Mouse (Mus musculus) heart, postnatal 0 days (tissue): ENCODE measurements around the gene Sgpl1. TPM values are rescaled to one million over a fixed set of nuclear protein-coding genes. Genes with fewer than 3 reads are reported as not detected.

Experiments
- ATAC-seq: fragments of 200-750 bp; cut with Nextera tagmentation; 2 replicates; pipeline ENCODE4 v1.8.0; 2017; ENCODE audit warnings: low read depth, moderate number of reproducible peaks, moderate library complexity; ENCODE audit not compliant: insufficient read depth
- DNase-seq: peaks from one replicate; pipeline ENCODE4 v3.0.0-alpha.2; 2016; ENCODE audit warnings: low spot score
- H3K27ac ChIP-seq: fragments of 300-500 bp; sonication (generic); 2 replicates; pipeline ENCODE4 v1.5.1; 2014; ENCODE audit warnings: low read depth, mild to moderate bottlenecking
- H3K27me3 ChIP-seq: fragments of 300-500 bp; sonication (generic); 2 replicates; pipeline ENCODE4 v1.6.1; 2014; ENCODE audit warnings: low read length, mixed read lengths; ENCODE audit not compliant: control insufficient read depth, insufficient read depth
- H3K36me3 ChIP-seq: fragments of 300-500 bp; sonication (generic); replicated peaks from 2 replicates; pipeline ENCODE4 v1.6.1; 2014; ENCODE audit warnings: low read length, mixed read lengths; ENCODE audit not compliant: control insufficient read depth, insufficient read depth
- H3K4me1 ChIP-seq: fragments of 300-500 bp; sonication (generic); 2 replicates; pipeline ENCODE4 v1.6.1; 2014; ENCODE audit warnings: antibody characterized with exemption; ENCODE audit not compliant: control insufficient read depth, insufficient read depth
- H3K4me2 ChIP-seq: fragments of 300-500 bp; sonication (generic); 2 replicates; pipeline ENCODE4 v1.6.1; 2014; ENCODE audit warnings: low read depth, mild to moderate bottlenecking, low read length, moderate library complexity
- H3K4me3 ChIP-seq: fragments of 300-500 bp; sonication (generic); 2 replicates; pipeline ENCODE4 v1.5.1; 2014; ENCODE audit warnings: low read depth, low read length
- H3K9ac ChIP-seq: fragments of 300-500 bp; sonication (generic); replicated peaks from 2 replicates; pipeline ENCODE4 v1.6.1; 2014; ENCODE audit warnings: low read depth, low read length, mixed read lengths
- H3K9me3 ChIP-seq: fragments of 300-500 bp; sonication (generic); replicated peaks from 2 replicates; pipeline ENCODE4 v1.6.1; 2016; ENCODE audit warnings: low read length; ENCODE audit not compliant: control insufficient read depth
- CTCF ChIP-seq: IDR thresholded peaks from 2 replicates; pipeline ENCODE4 v1.5.1; 2016; ENCODE audit warnings: antibody characterized with exemption, control low read depth, low read depth
- EP300 ChIP-seq: IDR thresholded peaks from 2 replicates; pipeline ENCODE4 v1.6.1; 2016; ENCODE audit warnings: antibody characterized with exemption, low read depth
- WGBS: fragments of 180-500 bp; shearing (Covaris S2); extraction: QIAGEN DNeasy Blood & Tissue Kit; methylation state at CpG from one replicate; pipeline ENCODE4 v1.1.7; 2014; 5-methylcytosine and 5-hydroxymethylcytosine counted together
- polyA plus RNA-seq: library from polyadenylated mRNA; unstranded; fragments of >200 nt; fragmentation: Nextera tagmentation; extraction: Ambion mirVana; gene quantifications from 2 replicates; pipeline ENCODE4 v1.2.1, GENCODE M21; 2015
- total RNA-seq: library from RNA; depleted of rRNA; stranded (reverse); fragments of >200 nt; gene quantifications from 2 replicates; pipeline ENCODE4 v1.2.3, GENCODE M21; 2014; ENCODE audit warnings: low replicate concordance

Sgpl1 gene
- total and polyA plus RNA-seq, 2 experiments from 2014 or later: 16.7 to 36.3 TPM

DNA sequence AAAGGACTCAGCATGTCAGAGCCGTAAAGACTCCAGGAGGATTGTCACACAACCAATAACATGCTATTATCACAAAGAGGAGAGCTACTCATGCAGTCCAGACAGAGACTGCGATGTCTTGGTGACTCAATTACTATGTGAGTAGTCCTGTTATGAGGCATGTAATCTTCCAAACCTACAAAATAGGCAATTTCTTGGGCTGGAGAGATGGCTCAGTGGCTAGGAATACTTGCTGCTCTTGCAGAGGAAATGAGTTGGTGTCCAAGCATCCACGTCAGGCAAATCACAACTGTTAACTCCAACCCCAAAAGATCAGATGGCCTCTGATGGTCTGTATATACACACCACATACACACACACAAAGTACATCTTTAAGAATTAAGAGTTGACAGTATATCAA is 8.1 kb upstream of the Sgpl1 start:
- H3K9ac ChIP-seq: no peak overlapping the region
- DNase-seq (no peak), ATAC-seq (no peak)
- no peaks in the 10 kb centered on the region for H3K27me3 ChIP-seq
- no peak overlapping the region for H3K4me3 ChIP-seq
- no peak for TF ChIP-seq CTCF
- TF ChIP-seq EP300: no peak
- no peaks in the 10 kb centered on the region for H3K9me3 ChIP-seq
- no peaks in the 10 kb centered on the region for H3K36me3 ChIP-seq
- H3K4me2 ChIP-seq: no peak overlapping the region
- no peak overlapping the region for H3K27ac ChIP-seq
- WGBS: 71% methylated on average over 3 of the region's 3 CpGs
- no peaks in the 10 kb centered on the region for H3K4me1 ChIP-seq

GRCm38 (mm10) chr10:61152131-61152530 is 4.6 kb upstream of the Sgpl1 start:
- Histone ChIP-seq H3K4me2 (no peak overlapping the region), H3K36me3 (no peaks in the 10 kb centered on the region), H3K27me3 (no peaks in the 10 kb centered on the region), H3K4me1 (no peaks in the 10 kb centered on the region), H3K9ac (no peak overlapping the region), H3K4me3 (no peak overlapping the region), H3K27ac (no peak overlapping the region), H3K9me3 (no peaks in the 10 kb centered on the region)
- no peak for DNase-seq
- ATAC-seq: no peak
- TF ChIP-seq EP300 (no peak), CTCF (no peak)

GRCm38 (mm10) chr10:61150616-61151015 is 3.1 kb upstream of the Sgpl1 start:
- TF ChIP-seq CTCF: no peak
- TF ChIP-seq EP300: no peak
- no peak for ATAC-seq
- 30% methylated on average over 6 of the region's 6 CpGs for WGBS
- Histone ChIP-seq H3K36me3 (no peaks in the 10 kb centered on the region), H3K4me1 (peaks cover 3% of the 10 kb centered on the region; the same call in 1 of the 2 replicates), H3K27ac (no peak overlapping the region), H3K9ac (no peak overlapping the region), H3K4me2 (no peak overlapping the region), H3K4me3 (no peak overlapping the region), H3K9me3 (no peaks in the 10 kb centered on the region), H3K27me3 (no peaks in the 10 kb centered on the region)
- no peak for DNase-seq

GRCm38 (mm10) chr10:61149476-61149875 is 2.0 kb upstream of the Sgpl1 start:
- peaks cover 7% of the 10 kb centered on the region; the same call in 1 of the 2 replicates for H3K4me1 ChIP-seq
- DNase-seq (no peak), ATAC-seq (no peak)
- no peaks in the 10 kb centered on the region for H3K9me3 ChIP-seq
- WGBS: 32% methylated on average over 3 of the region's 3 CpGs
- no peak overlapping the region for H3K27ac ChIP-seq
- H3K4me3 ChIP-seq: no peak overlapping the region
- H3K4me2 ChIP-seq: no peak overlapping the region
- H3K27me3 ChIP-seq: no peaks in the 10 kb centered on the region
- H3K9ac ChIP-seq: no peak overlapping the region
- H3K36me3 ChIP-seq: no peaks in the 10 kb centered on the region
- no peak for TF ChIP-seq CTCF
- no peak for TF ChIP-seq EP300

- 0% methylated on average over 14 of the region's 14 CpGs for WGBS
- Histone ChIP-seq H3K9me3 (no peaks in the 10 kb centered on the region), H3K36me3 (no peaks in the 10 kb centered on the region), H3K27me3 (no peaks in the 10 kb centered on the region), H3K4me2 (peak overlapping the region; percentile 99), H3K27ac (peak overlapping the region; percentile 77), H3K9ac (peak overlapping the region; percentile 68), H3K4me3 (peak overlapping the region; percentile 84), H3K4me1 (peaks cover 7% of the 10 kb centered on the region; the same call in 1 of the 2 replicates)
- DNase-seq (no peak), ATAC-seq (no peak)
- TF ChIP-seq EP300 (no peak), CTCF (no peak)
Measured at GRCm38 (mm10) chr10:61146807-61147156, 721 bp downstream of the Sgpl1 start.

GRCm38 (mm10) chr10:61146119-61146806 is 1.2 kb downstream of the Sgpl1 start:
- Histone ChIP-seq H3K36me3 (no peaks in the 10 kb centered on the region), H3K27me3 (no peaks in the 10 kb centered on the region), H3K27ac (peak overlapping the region; percentile 77), H3K4me1 (peaks cover 7% of the 10 kb centered on the region; the same call in 1 of the 2 replicates), H3K4me2 (peak overlapping the region; percentile 99), H3K9ac (peak overlapping the region; percentile 68), H3K4me3 (peak overlapping the region; percentile 84), H3K9me3 (no peaks in the 10 kb centered on the region)
- DNase-seq: no peak
- TF ChIP-seq EP300: no peak
- no peak for TF ChIP-seq CTCF
- 1% methylated on average over 48 of the region's 53 CpGs for WGBS
- ATAC-seq: 0 out of 2 replicates have a peak, but pooled peaks have one; percentile 4
